Mouse (Mus musculus): Measurements from ENCODE around the gene Xxylt1. TPM values are rescaled to one million over a fixed set of nuclear protein-coding genes. Genes with fewer than 3 reads are reported as not detected.

Xxylt1 gene
- polyA plus RNA-seq (2014; fragmentation: Illumina TruSeq; extraction: RNeasy Lipid Tissue Mini Kit (QIAGEN cat#74804)), result 24.5 TPM

GRCm38 (mm10) chr16:31081125-31081664, at the start of gene Xxylt1:
TSS of gene Xxylt1 (minus strand) at chr16:31081432.

Other genes starting within 250 kb of the Xxylt1 start
- 96.6 TPM for gene Acap2, start 119.8 kb upstream of the Xxylt1 start, polyA plus RNA-seq (2014; fragmentation: Illumina TruSeq; extraction: RNeasy Lipid Tissue Mini Kit (QIAGEN cat#74804))
- 262 TPM for gene Ppp1r2, start 193.8 kb upstream of the Xxylt1 start, polyA plus RNA-seq (2014; fragmentation: Illumina TruSeq; extraction: RNeasy Lipid Tissue Mini Kit (QIAGEN cat#74804))
- gene Apod, start 233.4 kb upstream of the Xxylt1 start, polyA plus RNA-seq (2014; fragmentation: Illumina TruSeq; extraction: RNeasy Lipid Tissue Mini Kit (QIAGEN cat#74804)), result 3.3 TPM

Measured in ovary, adult 10 weeks (tissue).